Mouse (Mus musculus): Measurements from ENCODE around the gene Clic5. TPM values are rescaled to one million over a fixed set of nuclear protein-coding genes. Genes with fewer than 3 reads are reported as not detected.

The Clic5 gene
- total and polyA plus RNA-seq, 3 experiments, result not detected

GRCm38 (mm10) chr17:44173341-44173740 lies 15.0 kb upstream of the Clic5 start (continued):
- no peak for TF ChIP-seq E2F4 (IDR thresholded peaks at IDR 0.05; ENCODE audit: borderline replicate concordance, low read depth, low read length)
- no peak for TF ChIP-seq NELFE (IDR thresholded peaks at IDR 0.05; ENCODE audit: low read depth, low read length)
- TF ChIP-seq USF1 (IDR thresholded peaks at IDR 0.05; ENCODE audit: low read depth, low read length), result no peak
- no peak for TF ChIP-seq POLR2A (IDR thresholded peaks at IDR 0.05; ENCODE audit: control insufficient read depth in 1 of 2, insufficient read depth in 1 of 2, low read depth in 1 of 2, low read length in 2 of 2, poor library complexity in 1 of 2)
- no peak for TF ChIP-seq MXI1 (IDR thresholded peaks at IDR 0.05; ENCODE audit: low read depth, low read length)

GRCm38 (mm10) chr17:44177291-44177690 lies 11.1 kb upstream of the Clic5 start:
- no peaks in the 10 kb centered on the region for H3K4me1 ChIP-seq (ENCODE audit: control insufficient read depth in 1 of 2, insufficient read depth in 2 of 2, low read length in 2 of 2)
- DNase-seq (ENCODE audit: low read depth, low spot score), result no peak

GRCm38 (mm10) chr17:44181346-44181745 lies 7.0 kb upstream of the Clic5 start:
- TF ChIP-seq RAD21 (IDR thresholded peaks at IDR 0.05; ENCODE audit: low read depth, low read length) (no peak), NELFE (IDR thresholded peaks at IDR 0.05; ENCODE audit: low read depth, low read length) (no peak), MYC (IDR thresholded peaks at IDR 0.05; ENCODE audit: low read depth, low read length) (no peak), MAFK (IDR thresholded peaks at IDR 0.05; ENCODE audit: borderline replicate concordance, low read depth, low read length) (no peak)
- no peak overlapping the region for H3K27ac ChIP-seq (ENCODE audit: control insufficient read depth, low read depth, low read length)

More at GRCm38 (mm10) chr17:44177291-44177690, 11.1 kb upstream of the Clic5 start:
- Histone ChIP-seq H3K79me2 (ENCODE audit: control insufficient read depth, insufficient read depth, low read length, poor library complexity) (no peaks in the 10 kb centered on the region), H3K36me3 (ENCODE audit: control insufficient read depth in 1 of 2, insufficient read depth in 2 of 2, low read length in 2 of 2) (no peaks in the 10 kb centered on the region), H3K27me3 (ENCODE audit: control insufficient read depth in 1 of 2, insufficient read depth in 2 of 2, low read length in 2 of 2) (no peaks in the 10 kb centered on the region), H3K4me3 (ENCODE audit: control insufficient read depth in 1 of 2, insufficient read depth in 1 of 2, low read depth in 2 of 2, low read length in 2 of 2) (no peak overlapping the region), H3K9me3 (replicated peaks; ENCODE audit: insufficient read depth, low read length) (no peaks in the 10 kb centered on the region), H3K9ac (ENCODE audit: control insufficient read depth, low read depth, low read length, poor library complexity, severe bottlenecking) (no peak overlapping the region), H3K27ac (ENCODE audit: control insufficient read depth, low read depth, low read length) (no peak overlapping the region)
- TF ChIP-seq ZKSCAN1 (IDR thresholded peaks at IDR 0.05; ENCODE audit: low read depth, low read length), result no peak
- no peak for TF ChIP-seq ELF1 (IDR thresholded peaks at IDR 0.05; ENCODE audit: low read depth, low read length)
- no peak for TF ChIP-seq UBTF (IDR thresholded peaks at IDR 0.05; ENCODE audit: borderline replicate concordance, insufficient read depth, low read depth, low read length)
- TF ChIP-seq POLR2AphosphoS5 (IDR thresholded peaks at IDR 0.05; ENCODE audit: borderline replicate concordance, low read depth, low read length), result no peak

GRCm38 (mm10) chr17:44186871-44187270 lies 1.5 kb upstream of the Clic5 start:
- H3K27me3 ChIP-seq (ENCODE audit: control insufficient read depth in 1 of 2, insufficient read depth in 2 of 2, low read length in 2 of 2), result no peaks in the 10 kb centered on the region
- H3K27ac ChIP-seq (ENCODE audit: control insufficient read depth, low read depth, low read length), result no peak overlapping the region
- no peaks in the 10 kb centered on the region for H3K4me1 ChIP-seq (ENCODE audit: control insufficient read depth in 1 of 2, insufficient read depth in 2 of 2, low read length in 2 of 2)
- H3K9ac ChIP-seq (ENCODE audit: control insufficient read depth, low read depth, low read length, poor library complexity, severe bottlenecking), result no peak overlapping the region
- no peak overlapping the region for H3K4me3 ChIP-seq (ENCODE audit: control insufficient read depth in 1 of 2, insufficient read depth in 1 of 2, low read depth in 2 of 2, low read length in 2 of 2)
- H3K9me3 ChIP-seq (replicated peaks; ENCODE audit: insufficient read depth, low read length), result no peaks in the 10 kb centered on the region
- H3K79me2 ChIP-seq (ENCODE audit: control insufficient read depth, insufficient read depth, low read length, poor library complexity), result no peaks in the 10 kb centered on the region
- no peak for DNase-seq (ENCODE audit: low read depth, low spot score)
- no peaks in the 10 kb centered on the region for H3K36me3 ChIP-seq (ENCODE audit: control insufficient read depth in 1 of 2, insufficient read depth in 2 of 2, low read length in 2 of 2)
- TF ChIP-seq MYC (IDR thresholded peaks at IDR 0.05; ENCODE audit: low read depth, low read length) (no peak), MEF2A (IDR thresholded peaks at IDR 0.05; ENCODE audit: extremely low read depth, insufficient replicate concordance, low read depth, low read length, poor library complexity, severe bottlenecking) (no peak), ELF1 (IDR thresholded peaks at IDR 0.05; ENCODE audit: low read depth, low read length) (no peak), KAT2A (conservative IDR thresholded peaks at IDR 0.05; ENCODE audit: low read depth, low read length) (no peak), MAFK (IDR thresholded peaks at IDR 0.05; ENCODE audit: borderline replicate concordance, low read depth, low read length) (no peak), GATA1 (IDR thresholded peaks at IDR 0.05; ENCODE audit: low read depth, low read length) (no peak), BHLHE40 (IDR thresholded peaks at IDR 0.05; ENCODE audit: borderline replicate concordance, low read depth, low read length) (no peak), USF2 (IDR thresholded peaks at IDR 0.05; ENCODE audit: borderline replicate concordance in 1 of 2, insufficient read depth in 1 of 2, low read depth in 1 of 2, low read length in 2 of 2) (no peak), E2F4 (IDR thresholded peaks at IDR 0.05; ENCODE audit: borderline replicate concordance, low read depth, low read length) (no peak), UBTF (IDR thresholded peaks at IDR 0.05; ENCODE audit: borderline replicate concordance, insufficient read depth, low read depth, low read length) (no peak), TAL1 (IDR thresholded peaks at IDR 0.05; ENCODE audit: low read length) (no peak), ZMIZ1 (IDR thresholded peaks at IDR 0.05; ENCODE audit: low read depth, low read length) (no peak), POLR2AphosphoS2 (IDR thresholded peaks at IDR 0.05; ENCODE audit: low read length) (no peak), ETS1 (IDR thresholded peaks at IDR 0.05; ENCODE audit: low read depth, low read length) (no peak), ZC3H11A (IDR thresholded peaks at IDR 0.05; ENCODE audit: low read depth, low read length) (no peak), HCFC1 (IDR thresholded peaks at IDR 0.05; ENCODE audit: low read depth, low read length) (no peak)

More at GRCm38 (mm10) chr17:44181346-44181745, 7.0 kb upstream of the Clic5 start:
- DNase-seq (ENCODE audit: low read depth, low spot score), result no peak
- no peaks in the 10 kb centered on the region for H3K36me3 ChIP-seq (ENCODE audit: control insufficient read depth in 1 of 2, insufficient read depth in 2 of 2, low read length in 2 of 2)
- H3K4me1 ChIP-seq (ENCODE audit: control insufficient read depth in 1 of 2, insufficient read depth in 2 of 2, low read length in 2 of 2), result no peaks in the 10 kb centered on the region
- H3K9me3 ChIP-seq (replicated peaks; ENCODE audit: insufficient read depth, low read length), result no peaks in the 10 kb centered on the region
- H3K27me3 ChIP-seq (ENCODE audit: control insufficient read depth in 1 of 2, insufficient read depth in 2 of 2, low read length in 2 of 2), result no peaks in the 10 kb centered on the region
- H3K79me2 ChIP-seq (ENCODE audit: control insufficient read depth, insufficient read depth, low read length, poor library complexity), result no peaks in the 10 kb centered on the region
- no peak overlapping the region for H3K4me3 ChIP-seq (ENCODE audit: control insufficient read depth in 1 of 2, insufficient read depth in 1 of 2, low read depth in 2 of 2, low read length in 2 of 2)
- H3K9ac ChIP-seq (ENCODE audit: control insufficient read depth, low read depth, low read length, poor library complexity, severe bottlenecking), result no peak overlapping the region
